Mouse (Mus musculus) lung, postnatal 0 days (tissue): ENCODE data around the gene Elavl3. TPM values are rescaled to one million over a fixed set of nuclear protein-coding genes. Genes with fewer than 3 reads are reported as not detected.

ENCODE experiments used
- ATAC-seq: fragments of 200-750 bp; cut with Nextera tagmentation; 2 replicates; pipeline ENCODE4 v1.8.0; 2017; ENCODE audit warnings: moderate library complexity
- DNase-seq: peaks from one replicate; pipeline ENCODE4 v3.0.0-alpha.2; 2016; ENCODE audit warnings: low spot score
- H3K27ac ChIP-seq: fragments of 300-500 bp; sonication (generic); 2 replicates; pipeline ENCODE4 v1.5.1; 2014; ENCODE audit warnings: antibody characterized with exemption, mild to moderate bottlenecking, low read length, mixed read lengths
- H3K27me3 ChIP-seq: fragments of 300-500 bp; sonication (generic); replicated peaks from 2 replicates; pipeline ENCODE4 v1.6.1; 2014; ENCODE audit warnings: low read length, mixed read lengths; ENCODE audit not compliant: insufficient read depth
- H3K36me3 ChIP-seq: fragments of 300-500 bp; sonication (generic); 2 replicates; pipeline ENCODE4 v1.6.1; 2014; ENCODE audit warnings: low read length, mixed read lengths; ENCODE audit not compliant: insufficient read depth
- H3K4me1 ChIP-seq: fragments of 300-500 bp; sonication (generic); 2 replicates; pipeline ENCODE4 v1.6.1; 2014; ENCODE audit warnings: antibody characterized with exemption, low read depth, low read length, mixed read lengths; ENCODE audit not compliant: insufficient read depth
- H3K4me2 ChIP-seq: fragments of 300-500 bp; sonication (generic); replicated peaks from 2 replicates; pipeline ENCODE4 v1.6.1; 2014; ENCODE audit warnings: low read depth, mild to moderate bottlenecking, low read length, moderate library complexity, mixed read lengths
- H3K4me3 ChIP-seq: fragments of 300-500 bp; sonication (generic); 2 replicates; pipeline ENCODE4 v1.5.1; 2014; ENCODE audit warnings: low read depth, low read length
- H3K9ac ChIP-seq: fragments of 300-500 bp; sonication (generic); replicated peaks from 2 replicates; pipeline ENCODE4 v1.6.1; 2014; ENCODE audit warnings: low read depth, mild to moderate bottlenecking
- H3K9me3 ChIP-seq: fragments of 300-500 bp; sonication (generic); 2 replicates; pipeline ENCODE4 v1.6.1; 2016; ENCODE audit warnings: low read length, mixed read lengths
- CTCF ChIP-seq: IDR thresholded peaks from 2 replicates; pipeline ENCODE4 v1.5.1; 2016; ENCODE audit warnings: antibody characterized with exemption, mild to moderate bottlenecking
- EP300 ChIP-seq: IDR thresholded peaks from 2 replicates; pipeline ENCODE4 v1.6.1; 2016; ENCODE audit warnings: antibody characterized with exemption, mild to moderate bottlenecking, control low read depth
- WGBS: fragments of 180-500 bp; shearing (Covaris S2); extraction: QIAGEN DNeasy Blood & Tissue Kit; methylation state at CpG from one replicate; pipeline ENCODE4 v1.1.7; 2014; 5-methylcytosine and 5-hydroxymethylcytosine counted together
- polyA plus RNA-seq: library from polyadenylated mRNA; unstranded; fragments of >200 nt; fragmentation: Nextera tagmentation; extraction: Ambion mirVana; gene quantifications from 2 replicates; pipeline ENCODE4 v1.2.1, GENCODE M21; 2015

Gene Elavl3
- polyA plus RNA-seq, 1 experiment from 2014 or later: 0.04 TPM

DNA sequence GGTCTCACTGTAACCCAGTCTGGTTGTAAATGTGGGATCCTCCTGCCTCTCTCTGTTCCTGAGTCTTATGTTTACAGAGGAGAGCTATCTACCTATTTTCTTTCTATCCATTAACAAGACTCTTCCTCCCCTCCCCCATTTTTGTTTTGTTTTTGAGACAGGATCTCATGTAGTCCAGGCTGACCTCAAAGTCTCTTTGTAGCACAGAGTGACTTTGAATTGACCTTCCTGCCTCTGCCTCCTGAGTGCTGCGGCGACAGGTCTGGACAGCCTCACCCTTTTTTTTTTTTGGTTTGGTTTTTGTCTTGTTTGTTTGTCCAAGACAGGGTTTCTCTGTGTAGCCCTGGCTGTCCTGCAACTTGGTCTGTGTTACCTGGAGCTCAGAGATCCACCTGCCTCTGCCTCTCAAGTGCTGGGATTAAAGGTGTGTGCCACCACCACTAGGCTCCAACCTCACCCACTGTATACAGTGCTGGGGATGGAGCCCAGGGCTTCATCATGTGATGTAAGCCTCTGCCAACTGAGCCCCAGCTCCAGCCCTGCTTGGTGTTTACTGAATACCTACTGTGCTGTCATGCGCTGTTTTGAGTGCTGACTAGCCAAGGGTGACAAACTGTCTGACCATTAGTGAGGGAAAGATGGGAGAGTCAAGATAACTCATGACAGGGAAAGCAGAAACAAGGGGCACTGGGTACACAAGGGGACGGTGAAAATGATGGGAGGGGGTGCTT is 73.3 kb downstream of the Elavl3 start:
- no peak overlapping the region for H3K4me2 ChIP-seq
- ATAC-seq (no peak), DNase-seq (no peak)
- TF ChIP-seq CTCF (no peak), EP300 (no peak)
- no peak overlapping the region for H3K27ac ChIP-seq
- no peaks in the 10 kb centered on the region for H3K9me3 ChIP-seq
- H3K4me1 ChIP-seq: no peaks in the 10 kb centered on the region
- WGBS: 87% methylated on average over 4 of the region's 4 CpGs
- no peak overlapping the region for H3K4me3 ChIP-seq
- H3K9ac ChIP-seq: no peak overlapping the region
- H3K36me3 ChIP-seq: no peaks in the 10 kb centered on the region
- H3K27me3 ChIP-seq: no peaks in the 10 kb centered on the region

DNA sequence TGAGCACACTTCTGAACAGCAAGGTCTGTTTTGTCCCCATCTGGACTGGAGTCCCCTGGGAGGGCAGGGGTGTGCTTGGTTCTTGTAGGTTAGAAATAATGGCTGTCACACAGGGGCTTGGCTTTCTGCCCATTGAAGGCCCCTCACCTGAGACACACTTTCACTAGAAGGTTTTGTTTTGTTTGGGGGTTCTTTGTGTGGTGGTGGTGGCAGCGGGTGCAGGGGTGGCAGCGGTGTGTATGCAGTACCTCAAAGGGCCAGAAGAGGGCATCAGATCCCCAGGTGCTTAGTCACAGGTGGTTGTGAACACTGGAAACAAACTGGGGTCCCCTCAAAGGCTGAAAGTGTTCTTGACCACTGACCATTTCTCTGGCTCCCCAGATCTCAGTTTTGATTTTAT is 73.9 kb downstream of the Elavl3 start:
- H3K9ac ChIP-seq: no peak overlapping the region
- no peak for ATAC-seq
- H3K4me3 ChIP-seq: no peak overlapping the region
- TF ChIP-seq CTCF (peak; percentile 74), EP300 (no peak)
- DNase-seq: no peak
- H3K27ac ChIP-seq: no peak overlapping the region
- H3K27me3 ChIP-seq: no peaks in the 10 kb centered on the region
- H3K4me2 ChIP-seq: no peak overlapping the region
- H3K36me3 ChIP-seq: no peaks in the 10 kb centered on the region
- 14% methylated on average over 2 of the region's 2 CpGs for WGBS
- H3K9me3 ChIP-seq: no peaks in the 10 kb centered on the region
- H3K4me1 ChIP-seq: no peaks in the 10 kb centered on the region

DNA sequence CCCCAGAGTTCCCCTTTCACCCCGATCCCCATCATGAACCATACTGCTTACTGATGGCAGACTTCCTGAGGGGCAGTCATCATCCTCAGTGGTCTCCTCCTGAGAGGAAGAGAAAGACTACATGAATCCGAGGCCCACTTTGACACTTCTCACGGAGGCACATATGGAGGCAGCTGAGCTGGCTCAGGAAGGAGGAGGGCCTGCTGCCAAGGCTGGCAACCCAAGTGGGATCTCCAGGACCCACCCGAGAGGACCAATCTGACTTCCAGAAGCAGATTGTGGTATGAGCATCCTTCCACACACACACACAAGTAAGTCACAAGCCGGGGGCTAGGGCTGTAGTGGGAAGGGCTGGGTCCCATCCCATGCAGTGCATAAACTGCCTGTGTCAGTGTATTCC is 74.5 kb downstream of the Elavl3 start:
- Histone ChIP-seq H3K27ac (no peak overlapping the region), H3K9me3 (no peaks in the 10 kb centered on the region), H3K4me1 (no peaks in the 10 kb centered on the region), H3K36me3 (no peaks in the 10 kb centered on the region), H3K9ac (no peak overlapping the region), H3K27me3 (no peaks in the 10 kb centered on the region), H3K4me3 (no peak overlapping the region), H3K4me2 (no peak overlapping the region)
- TF ChIP-seq EP300: no peak
- TF ChIP-seq CTCF: no peak
- ATAC-seq: no peak
- WGBS: 81% methylated on average over 5 of the region's 5 CpGs
- DNase-seq: no peak

GRCm38 (mm10) chr9:21976626-21977175 is 75.1 kb downstream of the Elavl3 start:
- H3K27me3 ChIP-seq: no peaks in the 10 kb centered on the region
- H3K4me2 ChIP-seq: no peak overlapping the region
- no peaks in the 10 kb centered on the region for H3K4me1 ChIP-seq
- ATAC-seq (no peak), DNase-seq (no peak)
- H3K27ac ChIP-seq: no peak overlapping the region
- TF ChIP-seq EP300: no peak
- TF ChIP-seq CTCF: no peak
- H3K4me3 ChIP-seq: no peak overlapping the region
- H3K9me3 ChIP-seq: no peaks in the 10 kb centered on the region
- no peak overlapping the region for H3K9ac ChIP-seq
- 77% methylated on average over 10 of the region's 10 CpGs for WGBS
- no peaks in the 10 kb centered on the region for H3K36me3 ChIP-seq

GRCm38 (mm10) chr9:21969304-21969703 is 82.5 kb downstream of the Elavl3 start:
- DNase-seq (no peak), ATAC-seq (no peak)
- Histone ChIP-seq H3K4me1 (no peaks in the 10 kb centered on the region), H3K36me3 (no peaks in the 10 kb centered on the region), H3K27me3 (no peaks in the 10 kb centered on the region), H3K9me3 (no peaks in the 10 kb centered on the region), H3K27ac (no peak overlapping the region), H3K4me3 (no peak overlapping the region), H3K9ac (no peak overlapping the region), H3K4me2 (no peak overlapping the region)
- 90% methylated on average over 4 of the region's 4 CpGs for WGBS
- TF ChIP-seq EP300 (no peak), CTCF (no peak)

DNA sequence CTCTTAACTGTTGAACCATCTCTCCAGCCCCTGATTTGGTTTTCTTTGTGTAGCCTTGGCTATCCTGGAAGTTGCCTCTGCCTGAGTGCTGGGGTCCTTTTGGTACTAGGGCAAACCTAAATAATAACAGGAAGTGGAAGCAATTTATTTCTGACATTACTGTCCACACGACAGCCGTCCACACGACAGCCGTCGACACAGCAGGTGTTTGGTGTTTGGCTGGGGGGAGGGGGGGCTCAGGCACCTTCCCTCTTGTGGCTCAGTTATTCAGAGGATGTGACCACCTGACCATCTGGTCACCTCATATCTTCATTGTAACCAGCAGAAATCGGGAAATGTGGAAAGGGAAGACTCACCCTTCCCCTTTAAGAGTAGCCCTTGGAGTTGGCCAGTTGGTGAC is 82.9 kb downstream of the Elavl3 start:
- H3K36me3 ChIP-seq: no peaks in the 10 kb centered on the region
- H3K4me2 ChIP-seq: no peak overlapping the region
- no peak overlapping the region for H3K27ac ChIP-seq
- H3K9me3 ChIP-seq: no peaks in the 10 kb centered on the region
- H3K4me3 ChIP-seq: no peak overlapping the region
- DNase-seq (no peak), ATAC-seq (no peak)
- no peaks in the 10 kb centered on the region for H3K27me3 ChIP-seq
- 30% methylated on average over 6 of the region's 6 CpGs for WGBS
- no peaks in the 10 kb centered on the region for H3K4me1 ChIP-seq
- TF ChIP-seq EP300: no peak
- no peak for TF ChIP-seq CTCF
- no peak overlapping the region for H3K9ac ChIP-seq

Other genes with a start within 250 kb of the Elavl3 start
- gene Angptl8, start 216.5 kb downstream of the Elavl3 start, polyA plus RNA-seq: 6.2 and 7.4 TPM in 2 replicates
- 35.8 and 43.2 TPM in 2 replicates for gene Dock6, start 199.4 kb downstream of the Elavl3 start, polyA plus RNA-seq
- 28.4 and 31.0 TPM in 2 replicates for gene Rab3d, start 133.8 kb downstream of the Elavl3 start, polyA plus RNA-seq
- 1.2 and 1.4 TPM in 2 replicates for gene Ccdc159, start 124.6 kb downstream of the Elavl3 start, polyA plus RNA-seq
- 106 and 107 TPM in 2 replicates for gene Tmem205, start 124.5 kb downstream of the Elavl3 start, polyA plus RNA-seq
- gene Plppr2, start 115.0 kb downstream of the Elavl3 start, polyA plus RNA-seq: 2.2 and 3.3 TPM in 2 replicates
- 5.7 and 5.8 TPM in 2 replicates for gene Swsap1, start 96.3 kb downstream of the Elavl3 start, polyA plus RNA-seq
- gene Epor, start 88.5 kb downstream of the Elavl3 start, polyA plus RNA-seq: 5.7 and 7.4 TPM in 2 replicates
- 6.0 and 6.4 TPM in 2 replicates for gene Rgl3, start 62.6 kb downstream of the Elavl3 start, polyA plus RNA-seq
- 5.3 and 6.0 TPM in 2 replicates for gene Ccdc151, start 49.4 kb downstream of the Elavl3 start, polyA plus RNA-seq
- 51.9 and 56.1 TPM in 2 replicates for gene Prkcsh, start 49.2 kb downstream of the Elavl3 start, polyA plus RNA-seq
- gene Gm49318, start 19.2 kb upstream of the Elavl3 start, polyA plus RNA-seq: not detected in 2 replicates
- gene Zfp653, start 19.4 kb upstream of the Elavl3 start, polyA plus RNA-seq: 8.8 and 8.9 TPM in 2 replicates
- 21.3 and 21.9 TPM in 2 replicates for gene Ecsit, start 33.4 kb upstream of the Elavl3 start, polyA plus RNA-seq
- 43.7 and 64.8 TPM in 2 replicates for gene Cnn1, start 47.2 kb upstream of the Elavl3 start, polyA plus RNA-seq
- 188 and 191 TPM in 2 replicates for gene Elof1, start 65.1 kb upstream of the Elavl3 start, polyA plus RNA-seq
- gene Acp5, start 83.7 kb upstream of the Elavl3 start, polyA plus RNA-seq: 8.9 and 9.1 TPM in 2 replicates
- gene Pigyl, start 104.8 kb upstream of the Elavl3 start, polyA plus RNA-seq: 100 and 112 TPM in 2 replicates
- gene Zfp872, start 136.1 kb upstream of the Elavl3 start, polyA plus RNA-seq: 0.49 and 1.0 TPM in 2 replicates
- 17.8 and 20.0 TPM in 2 replicates for gene Zfp809, start 173.7 kb upstream of the Elavl3 start, polyA plus RNA-seq
- 0.84 and 0.97 TPM in 2 replicates for gene Zfp599, start 207.9 kb upstream of the Elavl3 start, polyA plus RNA-seq